Mouse (Mus musculus) left cerebral cortex, adult 9 months (tissue): ENCODE data around the gene Lgi1.

Experiments used
- DNase-seq, 2 experiments: peaks; one replicate each; pipeline ENCODE4 v3.0.0; 2022; ENCODE audit warnings: low spot score in 2 of 2

Gene Lgi1

DNA sequence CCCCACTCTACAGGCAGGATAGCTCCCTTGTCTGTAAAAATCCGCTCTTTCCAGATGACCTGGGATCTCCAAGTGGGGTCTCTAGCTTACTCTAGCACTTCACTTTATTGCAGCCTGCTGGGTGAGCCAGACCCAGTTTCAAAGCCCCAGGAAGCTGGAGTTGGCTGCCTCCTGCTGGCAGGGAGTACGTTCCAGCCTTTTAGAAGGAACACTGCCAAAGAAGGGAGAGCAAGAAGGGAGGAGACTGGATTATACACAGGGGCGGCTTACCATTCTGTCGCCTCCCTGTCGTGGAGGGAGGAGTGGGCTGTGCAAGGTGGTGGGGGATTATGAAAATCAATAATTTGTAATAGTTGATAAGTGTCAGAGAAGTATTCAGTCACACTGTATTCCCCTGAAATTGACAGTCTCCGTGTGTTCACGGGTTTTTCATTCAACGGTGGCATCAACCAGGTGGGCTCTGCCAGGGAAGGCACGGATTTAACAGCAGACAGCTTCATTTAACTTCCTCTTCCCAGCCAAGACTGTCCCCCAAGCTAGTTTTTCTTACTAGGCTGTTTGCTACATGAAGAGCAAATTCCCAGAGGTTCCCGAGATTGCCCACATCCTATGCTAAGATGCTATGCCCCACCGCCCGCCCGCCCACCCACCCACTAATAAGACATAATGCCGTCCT lies 369 bp upstream of the Lgi1 start:
- DNase-seq = peak in 1 of 2 experiments; percentile 86

DNA sequence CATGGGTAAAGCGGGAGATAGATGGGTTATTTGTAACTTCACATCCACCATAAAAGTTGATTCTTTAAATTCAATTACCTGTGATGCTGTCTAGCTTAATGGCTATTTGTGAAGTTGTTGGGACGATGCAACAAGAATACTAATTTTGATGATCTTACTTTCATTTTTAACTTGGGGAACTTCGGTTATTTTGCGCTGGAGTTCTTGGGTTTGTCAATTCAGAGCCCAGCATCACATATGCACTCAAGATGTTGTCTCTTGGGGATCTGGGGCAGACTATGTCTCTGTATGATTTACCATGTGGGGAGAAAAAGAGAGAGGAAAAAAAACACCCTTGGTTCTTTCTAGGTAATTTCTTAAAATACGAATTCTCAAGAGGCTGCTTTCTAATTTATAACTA lies 1.4 kb downstream of the Lgi1 start:
- DNase-seq = no peak

DNA sequence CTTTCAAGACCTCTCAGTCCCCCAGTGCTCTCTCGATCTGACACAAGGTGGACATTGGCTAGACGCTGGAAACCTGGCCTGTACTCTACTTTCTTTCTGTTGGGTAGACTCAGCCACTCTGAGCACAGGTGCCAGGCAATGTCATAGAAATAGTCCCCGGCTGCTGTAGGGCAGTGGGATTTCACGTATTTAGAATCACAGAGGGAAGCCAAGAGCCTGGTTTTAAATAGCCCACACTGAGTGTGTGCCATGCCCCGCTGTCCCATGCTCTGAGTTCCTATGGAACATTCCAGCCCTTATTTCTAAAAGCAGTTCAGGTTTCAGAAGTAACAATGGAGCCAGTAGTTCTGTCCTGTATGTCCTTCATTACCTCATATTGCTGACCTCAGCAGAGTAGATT lies 3.1 kb downstream of the Lgi1 start:
- no peak for DNase-seq

DNA sequence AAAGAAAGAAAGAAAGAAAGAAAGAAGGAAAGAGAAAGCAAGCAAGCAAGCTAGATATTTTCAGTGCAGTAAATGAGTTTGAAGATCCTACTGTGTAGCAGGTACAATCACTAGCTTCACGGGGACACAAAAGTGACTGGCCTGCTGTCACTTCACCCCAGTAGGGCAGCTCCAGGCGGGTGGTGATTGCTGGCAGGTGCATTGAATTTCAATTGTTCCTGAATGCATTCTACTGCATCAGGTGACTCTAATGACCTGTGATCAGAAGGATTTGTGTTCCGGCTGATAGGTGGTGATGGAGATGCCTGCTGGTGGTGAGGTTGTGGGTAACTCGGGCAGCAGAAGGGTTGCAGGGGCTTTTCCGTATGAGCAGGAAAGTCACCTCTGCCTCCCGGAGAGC lies 6.7 kb downstream of the Lgi1 start:
- no peak for DNase-seq

DNA sequence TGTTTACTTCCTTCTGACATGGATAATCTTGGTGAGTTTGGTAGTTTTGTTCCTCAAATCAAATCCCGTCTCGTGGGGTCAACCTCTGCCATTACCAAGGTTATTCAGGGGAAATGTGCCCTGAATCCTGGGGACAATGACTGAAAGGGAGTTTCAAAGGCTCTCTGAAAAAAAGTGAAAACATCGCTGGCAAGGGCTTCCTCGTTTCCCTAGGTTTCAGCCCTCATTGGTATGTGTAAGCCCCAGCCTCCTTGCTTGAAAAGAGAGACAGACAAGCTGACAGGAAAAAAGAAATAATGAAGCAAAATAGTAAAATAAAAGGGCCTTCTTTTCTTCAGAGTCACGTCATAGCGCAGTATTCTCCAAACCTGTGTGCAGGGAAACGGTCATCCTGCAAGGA lies 9.5 kb downstream of the Lgi1 start:
- DNase-seq = no peak

DNA sequence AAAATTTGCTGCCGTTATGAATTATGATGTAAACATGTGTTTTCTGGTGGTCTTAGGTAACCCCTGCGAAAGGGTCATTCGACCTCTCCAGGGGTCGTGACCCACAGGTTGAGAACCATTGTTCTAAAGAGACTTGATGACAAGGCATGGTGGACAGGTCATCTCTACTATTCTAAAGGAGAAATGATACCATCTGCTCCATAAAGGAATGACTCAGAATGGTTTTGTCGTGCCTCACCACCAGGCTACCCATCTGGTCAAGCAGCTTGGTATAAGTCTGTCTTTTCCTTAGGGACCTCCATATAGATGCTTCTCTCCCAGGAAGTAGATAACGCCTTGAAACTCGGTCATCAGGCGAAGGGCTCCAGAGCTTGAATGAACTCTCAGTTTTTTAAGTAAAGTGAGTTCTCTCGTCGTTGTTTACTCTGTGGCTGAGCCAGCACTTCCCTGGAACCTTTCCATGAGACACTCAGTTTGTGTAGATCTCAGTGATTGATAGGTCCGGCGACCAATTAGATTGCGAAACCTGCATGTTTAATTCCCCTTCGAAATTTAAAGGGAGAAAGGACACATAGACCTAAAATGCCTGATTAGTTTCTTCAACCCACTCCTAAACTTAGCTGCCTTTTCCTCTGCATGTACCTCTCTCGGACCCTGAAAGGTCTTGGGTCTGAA lies 10.5 kb downstream of the Lgi1 start:
- no peak for DNase-seq

DNA sequence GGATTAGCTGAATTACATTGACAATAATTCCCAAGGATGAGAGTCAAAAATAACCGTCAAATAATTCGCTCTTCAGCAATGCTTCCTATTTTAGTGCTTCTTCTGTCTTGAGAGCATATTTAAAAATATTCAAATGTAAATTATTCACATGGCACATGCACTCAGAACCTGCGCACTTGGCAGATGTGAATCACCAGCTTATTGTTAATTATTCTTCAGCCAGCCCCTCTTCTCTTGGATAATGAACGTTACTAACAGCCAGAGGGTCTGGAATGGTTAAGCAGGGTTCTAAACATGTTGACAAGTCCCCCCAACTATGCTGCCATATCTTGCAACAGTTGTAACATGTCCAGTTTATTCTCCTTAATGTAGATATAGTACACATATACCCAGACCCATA lies 11.9 kb downstream of the Lgi1 start:
- DNase-seq = no peak

DNA sequence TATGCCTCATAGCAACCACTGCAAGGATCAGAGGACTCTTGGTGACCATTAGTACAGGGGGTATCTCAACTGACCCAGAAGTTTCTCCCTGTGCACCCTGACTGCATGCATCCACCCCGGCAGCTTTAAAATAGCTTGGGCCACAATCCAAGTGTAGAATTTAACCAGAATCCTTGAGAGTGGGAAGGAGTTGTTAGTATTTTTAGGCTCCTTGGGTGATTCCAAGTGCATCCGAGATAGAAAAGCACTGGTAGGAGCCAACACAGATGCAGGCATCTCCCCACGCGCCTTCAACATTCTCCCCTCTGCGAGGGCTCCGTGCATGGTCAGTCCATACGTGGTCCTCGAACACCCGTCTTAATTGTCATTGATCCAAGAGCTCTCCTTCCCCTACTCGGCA lies 15.9 kb downstream of the Lgi1 start:
- DNase-seq = no peak

DNA sequence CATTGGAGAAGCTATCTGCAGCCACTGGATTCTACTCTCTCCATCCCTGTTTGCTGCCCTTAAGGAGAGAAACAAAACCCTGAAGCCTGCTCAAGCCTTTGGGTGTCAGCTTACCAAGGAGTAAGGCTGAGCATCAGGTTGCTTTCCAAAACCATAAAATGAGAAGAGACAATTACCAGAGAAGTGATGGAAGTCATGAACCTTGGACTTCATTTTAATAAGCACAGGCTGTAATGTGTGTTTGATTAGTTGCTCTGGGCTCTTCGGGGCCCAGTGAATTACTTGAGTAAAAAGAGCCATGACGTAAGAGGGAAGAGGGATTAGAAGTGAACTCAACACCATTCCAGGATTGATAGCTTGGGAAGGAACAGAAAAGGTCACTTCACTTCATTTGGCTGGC lies 18.1 kb downstream of the Lgi1 start:
- DNase-seq = no peak

DNA sequence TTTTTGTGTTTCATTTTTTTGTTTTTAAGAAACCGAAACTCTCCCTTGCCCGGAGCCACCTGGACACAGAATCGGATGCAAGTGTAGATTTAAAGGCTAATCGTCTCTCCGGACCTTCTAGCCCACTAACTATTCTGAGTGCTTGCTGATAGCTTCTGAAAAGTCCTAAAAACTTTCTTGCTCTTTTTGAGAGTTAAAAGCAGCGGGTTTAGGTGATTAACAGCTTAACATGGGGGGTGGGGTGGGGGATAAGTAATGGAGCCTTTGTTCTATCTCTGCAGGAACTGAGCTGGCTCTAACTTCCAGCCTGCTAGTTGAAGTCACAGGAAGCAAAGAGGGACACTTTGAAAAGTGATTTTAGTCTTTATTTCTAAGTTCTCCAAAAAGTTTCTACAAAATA lies 24.2 kb downstream of the Lgi1 start:
- no peak for DNase-seq

DNA sequence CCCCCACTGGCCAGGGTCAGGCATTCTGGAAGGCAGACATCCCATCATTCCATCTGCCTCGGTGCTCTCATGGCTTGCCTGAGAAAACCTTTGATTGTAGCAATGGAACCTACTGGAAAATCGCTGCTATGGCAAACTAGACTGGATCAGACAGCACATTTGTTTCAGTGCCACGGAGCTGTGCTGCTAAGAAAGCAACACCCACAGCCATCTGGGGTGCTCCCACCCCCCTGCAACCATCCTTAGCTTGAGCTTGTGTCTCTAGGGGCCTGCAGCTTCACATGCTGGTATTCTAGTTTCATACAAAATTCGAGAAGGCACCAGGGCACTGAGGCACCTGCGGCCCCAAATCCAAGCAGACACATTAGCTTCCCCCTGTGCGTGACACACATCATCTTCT lies 27.1 kb downstream of the Lgi1 start:
- DNase-seq = peak in 1 of 2 experiments; percentile 69

DNA sequence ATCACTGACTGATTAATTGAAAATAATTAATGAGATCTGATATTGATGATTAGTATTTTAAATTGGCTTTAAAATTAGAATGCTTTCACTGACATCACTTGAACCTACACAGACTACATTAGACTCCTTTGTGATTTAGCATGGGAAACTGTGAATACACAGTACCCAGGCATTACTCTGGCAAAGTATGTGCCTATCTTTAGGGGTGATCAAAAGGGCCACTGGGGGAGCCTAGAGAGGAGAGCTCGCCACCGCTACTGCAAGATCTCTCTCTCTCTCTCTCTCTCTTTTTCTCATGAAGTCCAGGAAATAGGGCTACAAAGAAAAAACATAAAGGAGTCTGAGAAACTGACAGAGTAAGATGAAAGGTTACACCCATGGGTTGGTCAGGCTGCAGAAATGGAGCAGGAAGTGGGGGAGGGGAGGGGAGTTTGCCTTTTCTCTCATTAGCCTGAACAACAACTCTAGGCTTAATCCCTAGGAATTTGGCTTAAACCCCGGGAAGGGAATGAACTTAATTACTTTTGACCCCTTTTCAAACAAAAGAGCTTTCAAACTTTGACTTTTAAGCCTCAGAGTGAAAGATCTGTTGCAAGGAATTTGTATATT lies 33.8 kb downstream of the Lgi1 start:
- DNase-seq = no peak

DNA sequence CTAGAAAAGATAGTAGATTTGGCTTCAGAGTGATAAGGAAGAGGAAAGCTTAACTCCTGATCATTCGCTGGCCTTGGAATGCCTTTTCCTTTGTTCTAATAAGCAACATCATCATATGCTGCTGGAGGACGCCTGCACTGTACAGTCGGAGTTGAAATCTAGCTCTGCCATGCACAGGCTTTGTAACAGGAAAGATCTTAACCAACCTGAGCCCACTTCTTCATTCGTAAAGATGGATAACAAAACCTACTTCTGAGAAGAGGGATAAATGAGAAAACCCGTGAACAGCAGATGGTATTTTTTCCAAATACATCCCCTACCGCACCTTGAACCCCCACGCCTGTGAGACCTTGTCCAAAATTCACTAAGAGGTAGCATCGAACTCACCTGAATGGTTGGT lies 43.8 kb downstream of the Lgi1 start:
- DNase-seq = no peak

DNA sequence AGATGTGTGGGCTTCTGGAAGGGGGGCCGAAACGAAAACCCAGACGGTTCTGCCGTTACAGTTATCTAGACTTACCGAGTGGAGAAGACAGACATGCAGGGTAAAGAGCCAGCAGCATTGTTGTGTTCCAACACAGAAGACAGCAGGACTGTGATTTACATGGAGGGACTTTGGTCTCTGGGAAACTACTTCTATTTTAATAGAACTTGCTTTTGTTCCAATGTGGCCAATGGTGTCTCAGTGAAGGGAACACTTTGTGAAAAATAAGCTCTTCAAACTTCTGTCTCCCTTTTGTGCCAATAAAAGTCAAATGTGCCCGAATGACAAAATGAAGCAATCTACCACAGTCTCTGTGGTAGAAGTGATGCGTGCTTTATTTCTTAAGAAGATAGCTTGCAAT lies 50.8 kb downstream of the Lgi1 start:
- no peak for DNase-seq

DNA sequence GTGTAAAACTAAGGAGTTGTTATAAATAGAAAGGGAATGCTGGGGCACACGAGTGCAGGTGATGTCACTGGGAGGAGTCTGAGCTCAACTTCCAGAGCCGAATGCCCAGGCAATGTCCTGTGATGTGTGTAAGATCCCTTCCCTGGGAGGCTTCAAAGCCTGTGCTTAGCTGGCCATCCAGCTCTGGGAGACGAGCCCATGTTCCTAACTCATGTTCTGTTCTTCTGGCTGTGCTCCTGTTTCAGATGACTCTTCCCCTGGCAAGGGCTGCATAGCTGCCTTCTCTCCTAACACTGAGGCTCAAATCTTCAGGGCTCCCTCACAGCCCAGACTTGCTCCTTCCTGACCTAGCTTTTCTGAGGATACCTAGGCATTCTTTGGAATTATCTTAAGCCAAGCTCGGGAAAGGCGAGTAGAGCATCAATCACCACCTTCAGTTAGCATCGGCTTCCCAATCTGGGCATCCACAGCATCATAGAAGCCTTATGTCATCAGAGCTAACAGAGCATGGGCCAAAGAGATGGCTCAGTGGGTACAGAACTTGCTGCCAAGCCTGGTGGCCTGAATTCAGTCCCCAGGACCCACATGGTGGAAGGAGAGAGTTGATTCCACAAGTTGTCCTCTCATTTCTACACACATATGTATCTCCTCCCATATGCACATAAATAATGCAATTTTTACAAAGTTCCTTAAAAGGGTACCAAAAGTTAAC lies 52.4 kb downstream of the Lgi1 start:
- peak in 1 of 2 experiments; percentile 24 for DNase-seq

DNA sequence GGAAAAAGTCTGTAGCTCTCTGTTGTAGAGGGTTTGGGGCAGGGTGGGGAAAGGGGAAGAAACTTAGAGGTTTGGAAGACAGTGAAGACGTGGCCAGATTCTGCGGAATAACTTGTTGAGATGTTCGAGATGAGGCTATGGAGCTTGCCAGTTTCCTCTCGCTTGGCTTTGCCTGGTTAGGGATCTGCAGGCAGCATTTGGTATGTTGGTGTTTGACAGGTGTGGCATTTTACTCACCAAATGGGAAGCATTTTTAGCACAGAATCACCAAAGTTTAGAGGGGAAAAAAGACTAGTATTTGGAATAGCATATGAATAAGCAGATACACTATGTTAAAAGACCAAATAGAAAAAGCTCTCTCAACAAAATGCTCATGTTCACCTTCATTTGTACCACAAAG lies 54.0 kb downstream of the Lgi1 start:
- no peak for DNase-seq

DNA sequence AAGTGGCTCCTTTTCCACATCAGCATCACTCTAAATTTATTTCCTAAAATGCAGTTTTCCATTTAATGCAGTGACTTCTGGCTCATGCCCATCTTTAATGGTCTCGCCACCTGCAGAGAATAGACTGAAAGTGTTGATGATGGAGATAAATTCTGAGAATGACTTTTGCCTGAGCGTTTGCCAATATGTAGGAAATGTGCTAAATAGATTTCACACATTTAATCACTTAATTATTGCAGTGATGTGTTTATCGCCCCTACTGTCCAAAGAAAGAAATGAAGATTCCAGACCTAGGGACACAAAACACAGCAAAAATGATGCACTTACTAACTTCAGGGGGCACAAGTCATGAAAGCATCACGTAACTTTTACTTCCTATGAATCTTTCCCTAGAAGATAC lies 54.8 kb downstream of the Lgi1 start:
- DNase-seq = no peak

DNA sequence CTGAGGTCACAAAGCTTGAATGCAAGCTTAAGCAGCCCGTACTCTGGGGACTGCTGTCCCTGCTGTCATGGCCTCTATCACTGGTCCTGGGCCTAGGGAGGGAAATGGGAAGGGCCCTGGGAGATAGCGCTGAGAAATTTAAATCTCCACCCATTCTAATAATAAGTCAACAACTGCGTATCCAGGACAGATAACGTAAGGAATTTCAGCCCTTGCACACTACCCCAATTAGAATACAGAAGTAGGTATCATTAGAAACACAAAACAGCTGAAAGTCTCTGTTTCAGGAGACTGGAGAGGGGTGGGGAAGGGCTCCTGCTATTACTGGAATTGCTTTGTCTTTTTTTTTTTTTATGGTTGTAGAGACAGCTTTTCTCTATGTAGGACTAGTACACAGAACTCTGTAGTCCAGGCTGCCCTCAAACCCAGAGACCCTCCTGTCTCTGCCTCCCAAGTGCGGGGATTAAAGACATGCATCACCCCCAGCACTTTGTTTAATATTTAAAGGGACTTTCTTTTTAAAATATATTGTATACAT lies 56.4 kb downstream of the Lgi1 start:
- DNase-seq = no peak

DNA sequence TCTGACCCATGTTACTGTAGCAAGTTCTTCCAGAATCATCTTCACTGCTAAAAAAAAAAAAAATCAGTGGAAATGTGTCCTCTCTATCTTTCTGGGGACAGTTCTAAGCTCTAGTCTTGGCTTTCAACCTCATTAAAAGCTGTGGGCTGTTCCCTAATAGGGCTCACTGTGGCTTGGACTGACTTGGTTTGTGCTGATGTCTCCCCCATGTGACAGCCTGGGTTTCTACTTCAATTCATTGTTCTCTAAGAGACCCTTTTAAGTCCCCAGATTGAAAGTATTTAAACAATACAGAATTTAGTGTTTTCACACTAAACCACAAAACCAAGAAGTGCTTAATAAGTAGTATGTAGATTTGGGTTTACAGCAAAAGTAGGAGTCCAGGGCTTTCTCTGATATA lies 59.4 kb downstream of the Lgi1 start:
- no peak for DNase-seq

DNA sequence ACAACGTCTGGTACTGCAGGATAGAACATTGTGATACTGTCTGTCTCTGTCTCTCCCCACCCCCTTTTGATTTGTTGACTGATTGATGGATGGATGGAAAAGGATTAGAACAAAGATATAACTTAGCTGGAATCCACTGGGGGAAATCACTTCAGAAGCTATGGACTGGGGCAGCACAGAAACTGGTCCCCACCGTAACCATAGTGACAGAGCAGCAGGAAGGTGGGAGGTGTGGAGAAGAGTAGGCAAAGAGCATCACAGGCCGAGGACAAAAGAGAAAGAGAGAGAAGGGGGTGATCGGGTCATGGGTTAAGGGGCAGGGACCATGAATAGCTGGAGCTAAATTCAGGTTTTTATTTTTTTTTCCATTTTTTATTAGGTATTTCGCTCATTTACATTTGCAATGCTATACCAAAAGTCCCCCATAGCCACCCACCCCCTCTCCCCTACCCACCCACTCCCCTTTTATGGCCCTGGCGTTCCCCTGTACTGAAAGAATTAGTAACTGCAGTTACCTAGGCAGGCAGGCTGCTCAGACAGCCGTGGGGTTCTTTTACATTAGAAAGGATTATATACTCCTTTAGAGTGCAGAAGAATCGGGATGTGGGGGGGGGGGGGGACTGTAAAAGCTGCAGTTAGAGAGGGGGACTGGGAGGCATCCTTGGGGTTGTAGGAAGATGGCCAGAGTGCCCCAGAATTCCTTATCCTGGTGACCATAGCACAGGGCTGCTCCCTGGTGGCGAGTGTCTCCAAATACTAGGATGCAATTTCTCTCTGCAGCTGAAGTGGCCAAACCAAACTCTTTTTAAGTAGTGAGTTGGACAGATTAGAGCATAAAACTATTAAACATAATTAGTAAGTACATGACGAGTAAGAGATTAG lies 60.1 kb downstream of the Lgi1 start:
- peak in 1 of 2 experiments; percentile 25 for DNase-seq

DNA sequence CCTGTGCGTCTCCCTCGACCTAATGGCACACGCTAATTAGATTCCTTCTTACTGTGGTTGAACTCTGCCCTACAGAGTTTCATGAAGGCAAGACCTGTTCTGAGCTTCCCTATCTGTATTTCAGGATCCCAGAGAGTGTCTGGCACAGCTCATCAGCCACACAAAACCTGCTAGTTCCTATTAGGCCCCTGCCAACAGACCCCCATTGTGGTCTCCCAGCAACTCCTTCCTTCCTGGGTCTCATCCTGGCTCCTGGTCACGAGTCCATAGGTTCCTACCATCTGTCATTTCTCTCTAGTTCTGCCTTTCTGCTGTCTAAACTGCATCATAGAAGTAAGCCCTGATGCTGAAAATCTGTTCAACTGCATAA lies 60.7 kb downstream of the Lgi1 start:
- DNase-seq = no peak

DNA sequence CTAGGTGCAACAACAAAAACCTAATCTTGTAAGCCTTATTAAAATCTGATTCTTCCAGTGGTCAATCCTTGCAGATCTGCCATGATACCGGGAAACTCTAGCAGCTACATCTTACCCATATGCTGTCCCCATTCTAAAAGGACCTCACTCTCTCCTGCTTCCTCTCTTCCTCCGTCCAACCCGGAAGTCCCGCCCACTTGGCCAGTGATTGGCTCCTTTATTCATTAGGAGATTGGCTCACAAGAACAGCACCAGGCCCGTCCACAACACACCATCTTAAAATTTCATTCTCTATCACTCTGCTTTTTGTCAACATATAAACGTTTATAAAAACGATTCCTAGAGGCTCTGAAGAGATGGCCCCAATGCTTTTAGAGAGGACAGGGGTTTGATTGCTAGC lies 61.5 kb downstream of the Lgi1 start:
- no peak for DNase-seq
